Mouse (Mus musculus) kidney, embryonic 16.5 days (tissue): ENCODE measurements around the gene Ear10. TPM values are rescaled to one million over a fixed set of nuclear protein-coding genes. Genes with fewer than 3 reads are reported as not detected.
"Not testable (repeated sequence)": the region's sequence is repeated elsewhere in the genome, so short reads cannot be mapped to it uniquely, and the experiment has no call there.

Experiments
- ATAC-seq: fragments of 200-750 bp; cut with Nextera tagmentation; 2 replicates; pipeline ENCODE4 v1.8.0; 2017; ENCODE audit warnings: moderate TSS enrichment; ENCODE audit not compliant: low FRiP score, low TSS enrichment
- H3K27ac ChIP-seq: fragments of 300-500 bp; sonication (generic); 2 replicates; pipeline ENCODE4 v1.5.1; 2014; ENCODE audit warnings: low read length
- H3K27me3 ChIP-seq: fragments of 300-500 bp; sonication (generic); 2 replicates; pipeline ENCODE4 v1.6.1; 2014; ENCODE audit warnings: low read length, control low read depth, mixed read lengths; ENCODE audit not compliant: insufficient read depth
- H3K36me3 ChIP-seq: fragments of 300-500 bp; sonication (generic); 2 replicates; pipeline ENCODE4 v1.6.1; 2014; ENCODE audit warnings: low read length, control low read depth, mixed read lengths; ENCODE audit not compliant: insufficient read depth
- H3K4me1 ChIP-seq: fragments of 300-500 bp; sonication (generic); 2 replicates; pipeline ENCODE4 v1.6.1; 2014; ENCODE audit warnings: low read length, control low read depth, mixed read lengths; ENCODE audit not compliant: insufficient read depth
- H3K4me2 ChIP-seq: fragments of 300-500 bp; sonication (generic); replicated peaks from 2 replicates; pipeline ENCODE4 v1.6.1; 2014; ENCODE audit warnings: low read depth, low read length
- H3K4me3 ChIP-seq: fragments of 300-500 bp; sonication (generic); 2 replicates; pipeline ENCODE4 v1.5.1; 2014; ENCODE audit warnings: mild to moderate bottlenecking, low read length
- H3K9ac ChIP-seq: fragments of 300-500 bp; sonication (generic); replicated peaks from 2 replicates; pipeline ENCODE4 v1.6.1; 2014; ENCODE audit warnings: low read length
- H3K9me3 ChIP-seq: fragments of 300-500 bp; sonication (generic); 2 replicates; pipeline ENCODE4 v1.6.1; 2016; ENCODE audit warnings: low read length, control low read depth
- WGBS: fragments of 180-500 bp; shearing (Covaris S2); extraction: QIAGEN DNeasy Blood & Tissue Kit; methylation state at CpG from one replicate; pipeline ENCODE4 v1.1.7; 2014; 5-methylcytosine and 5-hydroxymethylcytosine counted together
- polyA plus RNA-seq: library from polyadenylated mRNA; unstranded; fragments of >200 nt; fragmentation: Nextera tagmentation; extraction: Ambion mirVana; gene quantifications from 2 replicates; pipeline ENCODE4 v1.2.1, GENCODE M21; 2015

Gene Ear10
- polyA plus RNA-seq, 1 experiment from 2014 or later = not detected

DNA sequence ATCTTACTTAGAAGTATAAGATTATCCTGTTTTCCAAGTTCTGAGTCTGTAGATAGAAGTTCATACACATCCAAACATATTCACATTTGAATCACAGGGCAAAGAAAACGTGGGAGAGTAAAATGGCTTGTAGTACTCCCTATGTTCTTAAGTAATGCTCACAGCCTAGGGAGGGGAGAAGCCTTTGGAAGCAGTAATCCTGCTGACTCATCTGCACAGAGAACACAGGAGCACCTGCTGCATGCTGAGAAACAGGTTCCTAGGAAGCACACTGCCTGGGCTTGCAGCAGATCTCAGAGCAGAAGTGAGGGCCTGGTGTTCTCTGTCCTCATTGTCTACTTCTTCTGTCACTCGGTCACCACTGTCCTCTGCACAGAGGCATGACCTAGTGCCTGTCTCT lies 28.0 kb downstream of the Ear10 start:
- not testable (repeated sequence) for H3K4me3 ChIP-seq, H3K9ac ChIP-seq, H3K36me3 ChIP-seq, H3K27ac ChIP-seq, ATAC-seq, H3K4me2 ChIP-seq, H3K9me3 ChIP-seq, H3K27me3 ChIP-seq, H3K4me1 ChIP-seq
- WGBS = 56% methylated on average over 1 of the region's 2 CpGs

DNA sequence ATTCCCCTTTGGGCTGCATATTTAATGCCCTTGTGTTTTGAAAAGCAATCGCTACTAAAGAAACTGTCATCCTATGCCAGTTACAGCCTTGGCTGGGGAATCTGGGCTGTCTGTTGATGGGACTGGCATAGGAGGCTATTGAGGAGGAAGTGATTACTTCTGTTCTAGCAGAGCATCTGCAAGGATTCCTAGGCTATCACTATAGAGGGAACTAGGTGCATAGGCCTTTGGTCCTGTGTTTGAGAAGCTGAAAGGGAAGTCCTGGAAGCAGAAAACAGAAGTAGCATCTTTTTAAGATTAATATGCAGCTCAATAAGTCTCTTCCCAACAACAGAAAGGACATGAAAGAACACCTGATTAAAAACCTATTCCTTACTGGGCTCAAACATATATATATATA lies 32.1 kb downstream of the Ear10 start:
- ATAC-seq = not testable (repeated sequence)
- 86% methylated on average over 1 of the region's 1 CpGs for WGBS

DNA sequence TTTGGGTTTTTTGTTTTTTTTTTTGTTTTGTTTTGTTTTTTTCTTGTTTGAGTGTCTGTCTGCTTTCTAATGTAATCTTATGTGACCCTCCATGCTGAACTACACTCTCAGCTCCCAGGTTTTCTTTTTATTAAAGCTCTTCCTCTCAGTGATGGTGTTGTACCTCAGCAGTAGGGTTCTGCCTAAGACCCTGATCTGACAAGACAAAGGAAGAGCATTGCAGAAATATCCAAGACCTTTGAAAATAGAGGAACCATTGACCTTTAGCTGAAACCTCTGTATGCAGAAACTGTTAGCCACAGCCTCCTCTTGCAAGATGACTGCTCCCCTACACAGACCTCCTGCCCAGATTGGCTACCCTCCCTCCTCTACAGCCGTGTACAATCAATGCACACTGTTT lies 37.1 kb downstream of the Ear10 start:
- H3K9ac ChIP-seq, H3K27me3 ChIP-seq, H3K4me3 ChIP-seq, H3K9me3 ChIP-seq, H3K27ac ChIP-seq, H3K4me2 ChIP-seq, H3K4me1 ChIP-seq, H3K36me3 ChIP-seq, ATAC-seq: not testable (repeated sequence)
- 38% methylated on average over 1 of the region's 1 CpGs for WGBS

More for the DNA sequence above, 32.1 kb downstream of the Ear10 start:
- H3K4me2 ChIP-seq, H3K4me3 ChIP-seq, H3K27me3 ChIP-seq, H3K4me1 ChIP-seq, H3K9me3 ChIP-seq, H3K27ac ChIP-seq, H3K9ac ChIP-seq, H3K36me3 ChIP-seq: not testable (repeated sequence)

DNA sequence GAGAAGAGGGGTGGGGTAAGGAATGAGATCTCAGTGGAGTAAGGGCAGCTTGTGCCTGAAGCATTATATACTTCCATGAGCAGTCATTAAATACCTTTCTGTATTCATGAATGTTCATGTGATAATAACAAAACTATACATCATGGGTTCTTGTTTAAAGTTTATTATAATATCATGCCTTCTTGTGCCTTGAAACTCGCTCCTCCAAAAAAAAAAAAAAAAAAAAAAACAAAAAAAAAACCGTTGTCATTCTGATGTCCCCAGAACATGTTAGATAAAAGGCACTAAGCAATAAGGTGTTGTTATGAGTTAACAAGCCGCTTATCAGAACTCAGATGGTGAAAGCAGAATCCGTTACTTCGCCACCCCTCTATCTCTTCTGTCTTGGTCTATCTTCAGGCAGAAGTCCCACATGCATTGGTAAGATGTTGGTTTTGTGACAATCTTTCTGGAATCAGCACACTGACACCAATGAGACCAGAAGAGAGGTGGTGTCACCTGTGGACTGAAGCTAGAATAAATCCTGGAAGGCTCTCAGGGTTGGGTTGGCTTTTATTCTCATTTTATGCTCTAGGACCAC lies 43.3 kb downstream of the Ear10 start:
- not testable (repeated sequence) for H3K36me3 ChIP-seq, H3K9me3 ChIP-seq, H3K27ac ChIP-seq, H3K4me1 ChIP-seq, ATAC-seq, H3K27me3 ChIP-seq, H3K4me2 ChIP-seq, H3K4me3 ChIP-seq, H3K9ac ChIP-seq
- WGBS = 91% methylated on average over 5 of the region's 5 CpGs

DNA sequence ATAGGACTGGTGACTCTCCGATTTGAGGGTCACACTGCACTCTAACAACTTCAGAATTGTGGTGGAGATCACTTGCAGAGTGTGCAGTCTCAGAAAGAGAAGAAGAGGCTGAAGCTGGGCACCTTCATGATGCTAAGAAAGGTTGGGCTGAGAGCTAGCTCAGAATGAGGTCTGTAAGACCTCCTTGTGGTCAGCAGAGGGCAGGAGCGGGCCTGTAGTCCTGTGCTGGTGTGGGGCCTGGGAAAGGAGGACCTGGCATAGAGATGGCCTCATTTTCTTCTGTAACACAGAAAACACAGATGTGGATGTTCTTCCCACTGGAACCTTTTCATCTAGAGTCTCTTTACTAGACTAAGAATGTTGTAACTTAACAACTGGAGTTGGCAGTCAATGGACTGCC lies 45.6 kb downstream of the Ear10 start:
- H3K27me3 ChIP-seq, H3K9me3 ChIP-seq, H3K4me1 ChIP-seq, H3K36me3 ChIP-seq, H3K9ac ChIP-seq, H3K27ac ChIP-seq, ATAC-seq, H3K4me3 ChIP-seq, H3K4me2 ChIP-seq: not testable (repeated sequence)
- WGBS = 40% methylated on average over 1 of the region's 2 CpGs

DNA sequence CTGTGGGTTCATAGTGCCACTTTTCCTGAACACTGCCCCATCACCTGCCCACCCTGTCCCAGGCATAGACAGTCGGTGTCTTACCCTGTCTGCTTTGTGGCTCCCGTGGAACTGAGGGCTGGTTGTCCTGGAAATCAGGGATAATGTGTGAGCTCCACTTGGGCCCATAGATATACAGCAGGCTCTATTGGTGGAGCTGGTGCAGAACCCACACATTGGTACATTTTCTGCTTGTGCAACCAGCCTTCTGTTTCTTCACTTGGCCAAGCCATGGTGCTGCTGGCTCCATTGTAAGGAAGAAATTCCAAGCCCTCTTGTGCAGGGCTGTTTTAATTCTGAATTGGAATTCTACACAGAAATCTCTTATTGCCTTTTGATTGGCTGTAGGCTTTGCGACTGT lies 47.9 kb downstream of the Ear10 start, which contains the start of gene Ear1:
Gene Ear1, minus strand, starts transcription at position 101 of the 400 bp plus-strand sequence.
- ATAC-seq, H3K27ac ChIP-seq, H3K27me3 ChIP-seq, H3K4me2 ChIP-seq, H3K9me3 ChIP-seq, H3K4me1 ChIP-seq, H3K4me3 ChIP-seq, H3K36me3 ChIP-seq, H3K9ac ChIP-seq: not testable (repeated sequence)
- 81% methylated on average over 2 of the region's 3 CpGs for WGBS

DNA sequence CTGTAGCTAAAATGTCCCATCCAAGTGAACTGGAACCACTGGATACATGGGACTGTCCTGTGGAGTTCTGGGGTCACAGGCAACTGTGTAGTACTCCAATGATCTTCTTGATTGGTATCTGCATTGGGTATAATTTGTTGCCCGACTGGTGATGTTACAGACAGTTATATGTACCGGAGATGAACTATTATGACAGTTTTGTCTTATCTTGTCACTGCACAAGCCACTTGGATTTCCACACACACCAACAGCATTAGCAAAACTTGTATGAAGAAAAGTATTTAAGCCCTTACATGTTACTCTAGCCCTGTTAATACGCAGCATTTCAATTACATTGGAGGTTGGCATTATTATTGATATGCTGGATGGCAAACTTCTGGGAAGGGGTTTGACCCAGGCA lies 48.5 kb downstream of the Ear10 start:
- not testable (repeated sequence) for H3K4me3 ChIP-seq, H3K27me3 ChIP-seq, ATAC-seq, H3K4me1 ChIP-seq, H3K4me2 ChIP-seq, H3K9ac ChIP-seq, H3K36me3 ChIP-seq, H3K27ac ChIP-seq, H3K9me3 ChIP-seq
- WGBS = 93% methylated on average over 3 of the region's 3 CpGs

Other genes with a start within 250 kb of the Ear10 start
- not detected in 2 replicates for gene Gm8165, start 246.4 kb downstream of the Ear10 start, polyA plus RNA-seq
- 0.92 and 0.96 TPM in 2 replicates for gene Gm7324, start 225.7 kb downstream of the Ear10 start, polyA plus RNA-seq
- gene Gm16506, start 196.1 kb downstream of the Ear10 start, polyA plus RNA-seq = not detected in 2 replicates
- gene Gm6526, start 175.7 kb downstream of the Ear10 start, polyA plus RNA-seq = not detected in 2 replicates
- gene Gm8180, start 138.8 kb downstream of the Ear10 start, polyA plus RNA-seq = not detected in 2 replicates
- not detected in 2 replicates for gene Ear1, start 48.0 kb downstream of the Ear10 start, polyA plus RNA-seq
- 17.8 and 19.3 TPM in 2 replicates for gene Gm8113, start 1.8 kb upstream of the Ear10 start, polyA plus RNA-seq
- not detected in 2 replicates for gene Ang5, start 33.5 kb upstream of the Ear10 start, polyA plus RNA-seq
- gene Ang6, start 78.7 kb upstream of the Ear10 start, polyA plus RNA-seq = not detected in 2 replicates
- gene Ear2, start 179.1 kb upstream of the Ear10 start, polyA plus RNA-seq = 0.46 TPM in 1 of 2 replicates, not detected in the other
- not detected in 2 replicates for gene Gm3327, start 200.3 kb upstream of the Ear10 start, polyA plus RNA-seq